Mouse (Mus musculus) spleen, adult 2 months (tissue): ENCODE measurements at regions not wholly inside any gene's neighbourhood (a gene's known extent, or its start where the extent isn't known, plus 50 kb on each side); places are given as distances from the start of the nearest gene placed in this dataset.

ENCODE experiments used
- CTCF ChIP-seq: fragments of 200-500 bp; IDR thresholded peaks from 2 replicates; pipeline ENCODE4 v1.5.1; 2011; ENCODE audit warnings: mild to moderate bottlenecking, inconsistent platforms; ENCODE audit not compliant: insufficient read depth, insufficient read length, insufficient replicate concordance; ENCODE audit errors: extremely low read depth
- POLR2A ChIP-seq: fragments of 200-500 bp; IDR thresholded peaks from 2 replicates; pipeline ENCODE4 v1.6.1; 2011; ENCODE audit warnings: low read depth, low read length, inconsistent platforms

GRCm38 (mm10) chr6:148653216-148653615 lies 178.1 kb downstream of the Ipo8 start:
- TF ChIP-seq POLR2A (no peak), CTCF (no peak)
